In genomic region chr8:47588616-47589015, GRCm38 (mm10) we compare ENCODE assay signal across 14 mouse cellular contexts.
"Had no signal": no experiment of that assay in that cellular context is flagged by ENCODE, and none has a peak within 500 bp of the region (broad histone marks: within the 10 kb centered on the region; RNA-seq: fewer than 3 reads in every experiment).

No protein-coding gene starts in this region.

- H3K9me3 ChIP-seq: limb, embryonic 10.5 days; limb, embryonic 13.5 days; liver, embryonic 13.5 days had no signal

- H3K36me3 ChIP-seq: limb, embryonic 10.5 days; limb, embryonic 13.5 days; liver, embryonic 13.5 days had no signal

- H3K27ac ChIP-seq: layer of hippocampus, adult 2 months; limb, embryonic 10.5 days; limb, embryonic 13.5 days; liver, embryonic 13.5 days had no signal

- H3K4me3 ChIP-seq: layer of hippocampus, adult 2 months; limb, embryonic 10.5 days; limb, embryonic 13.5 days; liver, embryonic 13.5 days had no signal

- H3K27me3 ChIP-seq: limb, embryonic 13.5 days; liver, embryonic 13.5 days had no signal

- DNase-seq: kidney, adult 9 months; kidney, postnatal 14 days; layer of hippocampus, adult 9-11 months; liver; liver, embryonic 13.5 days; lung, adult 2 months; lung, postnatal 14 days; lung, postnatal 4 days; midbrain, embryonic 14.5 days; thymus, adult 18-20 months; thymus, postnatal 36 days had no signal

- H3K4me1 ChIP-seq: limb, embryonic 10.5 days; limb, embryonic 13.5 days; liver, embryonic 13.5 days had no signal
